Mouse (Mus musculus) liver (tissue): ENCODE data around the gene Celf2.

ENCODE experiments used
- DNase-seq: peaks from one replicate; pipeline ENCODE4 v3.0.0-alpha.2; 2020; ENCODE audit warnings: mixed read lengths

The Celf2 gene

DNA sequence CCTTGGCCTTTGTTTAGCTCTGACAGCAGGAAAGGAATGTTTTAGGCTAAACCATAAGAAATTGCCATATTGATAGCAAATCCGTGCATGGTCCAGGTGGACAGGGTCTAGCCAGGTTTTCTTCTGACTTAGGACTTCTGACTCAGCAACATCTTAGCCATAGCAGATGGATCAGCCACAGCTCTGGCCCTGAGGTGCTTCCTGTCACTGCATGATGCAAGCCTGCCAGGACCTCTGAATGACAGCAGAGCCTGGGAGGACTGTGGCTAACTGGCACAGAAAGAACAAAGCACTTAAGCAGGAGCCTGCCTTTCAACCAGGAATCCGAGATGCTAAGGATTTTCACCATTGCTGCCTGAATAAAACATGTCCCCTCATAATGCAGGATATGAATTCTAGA is 507.4 kb downstream of the Celf2 start:
- no peak for DNase-seq

DNA sequence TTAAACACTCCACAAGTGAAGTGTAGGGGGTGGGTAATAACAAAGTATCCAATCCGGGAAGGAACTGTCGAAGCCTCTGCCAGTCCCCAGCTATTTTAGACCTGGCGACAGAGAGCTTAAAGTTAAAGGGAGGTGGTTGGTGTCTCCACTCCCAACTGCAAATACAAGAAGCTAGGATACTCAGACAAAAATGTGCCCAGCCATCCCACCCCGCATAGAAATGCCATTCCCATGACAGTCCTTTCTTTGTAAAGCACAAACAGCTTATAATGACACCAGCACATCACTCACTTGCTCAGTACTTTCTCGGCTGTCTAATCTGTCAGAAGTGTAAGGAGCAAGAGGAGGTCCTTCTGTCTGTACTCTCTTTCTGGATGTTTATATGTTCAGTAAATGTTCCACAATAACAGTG is 518.3 kb downstream of the Celf2 start:
- DNase-seq = no peak

- DNase-seq = no peak
Measured at GRCm38 (mm10) chr2:6985706-6986105, 523.7 kb downstream of the Celf2 start.

DNA sequence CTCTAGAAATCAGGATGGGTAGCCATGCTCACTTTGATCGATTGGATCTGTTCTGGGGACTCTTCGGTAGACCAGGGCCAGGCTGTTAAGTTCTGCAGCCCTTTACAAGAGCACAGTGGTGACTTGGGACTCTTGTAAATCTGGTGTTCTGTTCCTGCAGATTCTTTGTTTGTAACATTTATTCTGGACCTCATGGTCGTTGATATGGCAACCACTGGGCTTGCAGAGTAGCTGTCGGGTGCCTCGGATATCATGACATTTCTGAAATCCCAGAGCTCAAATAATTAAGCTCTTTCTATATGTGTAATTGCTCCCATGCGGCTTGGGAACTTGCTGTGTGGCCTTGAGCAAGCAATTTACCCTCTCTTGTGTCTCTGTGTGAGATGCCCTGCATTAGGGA is 525.5 kb downstream of the Celf2 start:
- no peak for DNase-seq

DNA sequence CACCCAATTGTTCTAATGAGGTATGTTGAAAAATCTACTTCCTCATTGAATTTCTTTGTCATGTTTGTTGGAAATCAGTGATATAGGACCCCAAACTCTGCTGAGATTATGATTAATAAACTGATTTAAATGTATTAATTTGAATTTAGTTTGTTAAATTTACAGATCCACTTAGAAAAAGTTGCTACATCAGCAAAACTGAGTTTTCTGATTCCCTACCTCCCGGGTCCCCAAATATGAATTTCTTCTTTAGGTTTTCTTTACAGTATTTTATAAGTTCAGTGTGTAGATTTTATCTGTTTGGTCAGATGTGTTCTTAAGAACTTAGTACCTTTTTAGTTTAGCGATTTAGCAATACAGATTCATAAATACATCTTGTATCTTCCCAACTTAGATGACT is 533.1 kb downstream of the Celf2 start:
- no peak for DNase-seq

GRCm38 (mm10) chr2:6969228-6969627 is 540.1 kb downstream of the Celf2 start:
- no peak for DNase-seq

DNA sequence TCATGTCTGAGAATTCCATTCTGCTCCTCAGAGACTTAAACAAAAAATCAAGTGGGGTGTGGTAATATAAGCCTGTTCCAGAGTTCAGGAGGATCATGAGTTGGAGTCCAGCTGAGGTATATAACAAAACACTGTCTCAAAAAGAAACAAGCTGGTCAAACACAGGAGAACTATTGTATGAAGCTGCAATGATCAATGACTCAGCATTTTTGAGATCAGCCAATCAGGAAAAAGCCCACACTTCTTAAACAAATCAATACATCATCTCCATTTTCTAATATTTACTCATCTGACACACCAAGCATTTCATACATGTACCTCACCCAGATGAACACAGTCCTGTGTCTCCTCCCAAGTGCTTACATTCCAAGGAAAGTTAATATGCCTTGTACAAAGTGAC is 544.1 kb downstream of the Celf2 start:
- no peak for DNase-seq

DNA sequence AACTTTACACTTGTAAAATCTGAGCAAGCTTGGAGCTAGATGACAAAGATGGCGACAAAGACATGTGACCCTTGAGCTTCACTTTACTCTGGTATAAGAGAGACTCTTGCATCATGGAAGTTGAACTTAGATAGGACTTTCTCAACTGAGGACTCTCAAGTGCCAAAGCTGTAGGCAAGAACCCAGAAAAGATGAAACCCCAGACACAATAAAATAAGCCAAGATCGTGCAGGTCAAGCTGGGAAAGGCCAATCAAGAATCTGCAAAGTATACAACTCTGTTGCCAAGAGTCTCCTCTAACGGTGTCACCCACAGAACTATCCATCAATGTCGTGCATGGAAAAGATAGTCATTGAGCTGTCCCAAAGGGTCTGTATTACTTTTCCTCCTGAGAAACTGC is 558.7 kb downstream of the Celf2 start:
- DNase-seq = no peak

GRCm38 (mm10) chr2:6945638-6946415 is 563.5 kb downstream of the Celf2 start:
- no peak for DNase-seq

GRCm38 (mm10) chr2:6943651-6944050 is 565.7 kb downstream of the Celf2 start:
- DNase-seq = no peak

DNA sequence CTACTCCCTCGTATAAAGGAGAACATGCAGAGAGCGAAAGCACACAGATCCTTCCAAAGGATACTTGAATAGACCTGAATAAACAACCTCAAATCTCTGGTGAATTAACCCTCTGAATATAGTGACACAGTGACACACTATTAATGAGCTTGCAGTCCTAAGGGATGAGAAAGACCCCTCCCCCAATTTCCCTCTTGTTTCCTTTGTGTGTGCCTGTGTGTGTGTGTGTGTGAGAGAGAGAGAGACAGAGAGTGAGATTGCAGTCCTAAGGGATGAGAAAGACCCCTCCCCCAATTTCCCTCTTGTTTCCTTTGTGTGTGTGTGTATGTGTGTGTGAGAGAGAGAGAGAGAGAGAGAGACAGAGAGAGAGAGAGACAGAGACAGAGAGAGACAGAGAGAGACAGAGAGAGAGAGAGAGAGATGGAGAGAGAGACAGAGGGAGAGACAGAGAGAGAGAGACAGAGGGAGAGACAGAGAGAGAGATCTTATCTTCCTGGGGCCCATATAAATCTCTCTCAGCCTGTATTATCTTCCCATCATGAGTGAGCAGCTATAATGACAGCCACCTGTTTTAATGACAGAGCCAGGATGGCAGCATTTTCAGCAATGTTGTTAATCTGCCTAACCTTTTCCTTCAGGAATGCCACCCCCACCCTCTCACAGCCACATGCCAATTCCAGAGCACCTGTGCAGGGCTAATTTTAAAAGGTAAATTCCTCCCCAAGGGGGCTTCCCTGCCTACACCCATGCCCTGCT is 566.5 kb downstream of the Celf2 start:
- no peak for DNase-seq

DNA sequence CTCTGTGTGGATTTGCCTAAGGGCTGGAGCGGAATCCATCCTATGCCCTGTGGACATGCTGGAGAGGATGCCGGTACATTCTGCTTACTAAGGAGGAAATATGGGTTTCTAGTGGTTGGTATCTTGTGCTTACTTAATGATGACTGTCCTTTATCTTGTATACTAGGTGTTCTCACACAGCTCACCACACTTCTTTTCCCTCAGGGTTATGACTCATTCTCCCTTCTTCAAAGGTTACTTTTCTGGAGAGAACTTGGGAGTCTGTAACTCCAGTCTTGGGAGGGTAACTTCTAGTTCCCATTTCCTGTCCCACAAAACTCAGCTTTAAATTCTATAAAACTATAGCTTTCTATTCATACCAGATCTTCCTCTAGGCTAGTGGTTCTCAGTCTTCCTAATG is 570.2 kb downstream of the Celf2 start:
- no peak for DNase-seq

DNA sequence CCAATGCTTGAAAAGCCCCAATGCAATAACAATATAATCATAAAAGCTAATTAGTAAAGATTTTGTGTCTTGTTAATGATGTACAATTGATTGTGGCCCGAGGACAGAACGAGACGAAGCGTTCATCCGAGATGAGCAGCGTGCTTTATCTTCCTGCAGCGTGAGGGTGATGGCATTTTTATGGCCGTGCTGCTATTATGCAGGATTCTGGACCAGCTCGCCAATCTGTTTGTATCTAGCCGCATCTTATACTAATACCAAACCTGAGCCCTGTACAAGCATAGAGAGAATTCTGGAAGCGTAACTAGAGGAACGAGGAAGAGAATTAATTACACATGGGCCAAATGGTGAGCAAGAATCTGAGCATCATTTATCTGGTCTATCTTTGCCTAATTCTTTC is 576.2 kb downstream of the Celf2 start:
- no peak for DNase-seq

DNA sequence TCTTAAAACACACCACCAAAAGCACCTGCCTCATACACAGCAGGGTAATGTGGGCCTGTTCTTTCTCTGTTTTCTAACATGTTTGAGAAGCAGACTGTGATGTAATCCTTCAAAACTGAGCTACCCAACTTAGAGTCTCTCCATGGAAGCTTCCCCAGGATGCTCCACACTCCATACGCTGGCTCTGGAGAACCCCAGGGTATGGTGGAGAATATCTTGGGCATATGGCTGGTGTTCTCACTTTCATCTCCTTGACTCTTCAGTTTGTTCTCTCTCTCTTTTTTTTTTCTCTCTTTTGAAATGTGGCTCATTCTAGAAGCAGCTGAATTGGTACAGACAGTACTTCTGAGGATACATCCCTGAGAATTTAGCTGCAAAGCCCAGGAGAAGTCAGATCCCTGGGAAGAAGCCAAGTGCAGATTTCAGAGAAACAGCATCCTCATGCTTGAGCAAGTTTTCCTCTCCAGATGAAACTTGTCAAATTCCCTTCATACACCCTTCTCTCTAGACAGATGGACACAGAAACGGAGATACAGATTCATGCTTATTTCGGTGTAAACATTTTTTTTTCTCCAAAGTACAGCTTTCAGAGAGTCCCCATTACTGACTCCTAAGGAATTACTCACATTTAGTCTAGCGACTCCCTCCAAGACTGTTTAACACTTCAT is 581.5 kb downstream of the Celf2 start:
- DNase-seq = no peak

GRCm38 (mm10) chr2:6925505-6925904 is 583.9 kb downstream of the Celf2 start:
- DNase-seq = no peak

- DNase-seq = no peak
Measured at GRCm38 (mm10) chr2:6923738-6924474, 585.5 kb downstream of the Celf2 start.

DNA sequence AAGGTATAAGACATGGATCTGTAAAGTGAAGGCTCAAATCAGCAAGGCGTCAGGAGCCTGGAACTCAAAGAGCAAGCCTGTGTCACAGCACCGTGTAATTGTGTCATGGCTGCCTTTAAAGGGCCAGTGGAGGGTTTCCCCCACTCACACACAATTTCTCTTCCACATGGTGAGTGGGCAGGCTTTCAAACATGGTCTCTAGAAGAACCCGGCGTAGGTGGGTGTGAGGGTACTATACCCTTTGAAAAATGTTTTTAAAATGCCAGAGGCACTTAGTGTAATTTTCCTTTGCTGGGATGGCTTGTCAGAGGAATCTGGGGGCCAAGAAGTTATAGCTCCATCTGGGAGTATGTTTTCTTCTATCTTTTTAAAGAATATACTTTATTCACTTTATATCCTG is 594.0 kb downstream of the Celf2 start:
- no peak for DNase-seq

DNA sequence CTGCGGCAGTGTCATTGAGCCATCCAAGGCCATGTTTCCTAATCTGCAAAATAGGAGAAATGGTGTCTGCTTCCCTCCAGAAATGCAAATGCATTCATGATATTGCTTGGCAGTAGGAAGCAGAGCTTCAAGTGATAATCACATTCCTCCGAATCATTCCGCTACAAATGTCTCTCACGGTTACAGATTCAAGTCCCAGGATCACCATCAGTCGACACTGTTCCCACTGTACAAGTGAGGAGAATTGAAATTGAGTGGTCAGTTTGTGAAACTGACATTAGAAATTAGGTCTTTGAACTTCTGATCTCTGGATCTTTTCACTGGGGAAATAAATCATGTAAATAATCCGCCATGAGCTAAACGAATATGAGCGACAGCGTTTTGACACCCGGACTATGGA is 596.0 kb downstream of the Celf2 start:
- no peak for DNase-seq

DNA sequence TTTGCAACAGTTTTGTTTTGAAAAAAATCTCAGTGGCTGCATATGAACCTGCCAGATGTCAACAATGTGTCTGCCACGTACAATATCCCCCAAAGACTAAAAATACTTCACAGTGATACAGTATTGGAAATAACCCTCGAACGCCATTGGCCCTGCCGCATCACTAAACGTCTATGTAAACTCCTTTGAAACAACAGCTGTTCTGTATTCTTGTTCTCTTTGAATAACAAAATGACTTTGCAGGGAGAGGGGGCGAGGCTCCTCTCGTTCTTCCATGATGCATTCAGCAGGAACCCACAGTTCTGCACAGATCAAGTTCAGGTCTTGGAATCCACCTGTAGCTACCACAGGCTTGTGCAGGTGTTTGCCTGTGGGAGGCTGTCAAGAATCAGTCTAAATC is 597.4 kb downstream of the Celf2 start:
- DNase-seq = no peak

DNA sequence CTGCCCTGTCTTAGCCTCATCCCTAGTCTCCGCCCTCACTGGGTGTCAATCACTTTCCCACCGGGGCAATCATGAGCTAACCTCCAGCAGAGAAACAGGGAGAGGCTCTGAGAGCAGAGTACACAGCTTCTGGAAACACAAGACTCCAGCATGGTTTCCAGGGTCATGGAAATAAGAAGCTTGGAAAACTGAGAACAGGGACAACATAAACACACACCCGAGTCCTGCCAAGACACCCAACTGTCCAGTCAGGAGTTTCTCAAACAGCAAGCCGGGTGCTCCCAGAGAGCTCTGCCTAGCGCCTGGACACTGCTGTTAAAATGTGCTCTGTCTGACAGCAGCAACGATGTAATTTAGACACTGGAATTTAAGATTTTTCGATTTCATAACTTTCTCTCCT is 599.4 kb downstream of the Celf2 start:
- no peak for DNase-seq

GRCm38 (mm10) chr2:6904411-6904810 is 605.0 kb downstream of the Celf2 start:
- DNase-seq = no peak

- no peak for DNase-seq
Measured at GRCm38 (mm10) chr2:6903251-6903763, 606.1 kb downstream of the Celf2 start.

GRCm38 (mm10) chr2:6896896-6897295 is 612.5 kb downstream of the Celf2 start:
- DNase-seq = no peak
